Mouse (Mus musculus): ENCODE data around the gene Neu4.

DNA sequence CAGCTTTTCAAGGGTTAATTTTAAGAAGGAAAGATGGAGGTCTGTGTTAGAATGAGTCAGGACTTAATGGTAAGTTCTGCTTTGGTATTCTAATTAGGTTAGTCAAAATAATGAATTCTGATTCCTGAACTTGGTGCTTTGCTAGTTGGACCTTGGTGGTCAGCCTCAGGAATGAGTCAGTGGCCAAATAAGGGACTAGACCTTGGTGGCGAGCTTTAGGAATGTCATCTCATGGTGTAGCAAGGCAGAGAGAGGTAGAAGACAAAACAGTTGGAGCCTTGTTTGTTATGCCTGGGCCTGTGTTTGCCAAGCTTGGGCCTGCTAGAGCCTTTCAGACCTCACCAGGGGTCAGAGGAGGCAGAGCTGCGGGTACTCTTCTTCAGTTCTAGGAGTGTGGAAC, 8.5 kb downstream of the Neu4 start:
- TF ChIP-seq CTCF (IDR thresholded peaks at IDR 0.05), result no peak
- no peak for TF ChIP-seq EP300 (IDR thresholded peaks at IDR 0.05)
